Mouse (Mus musculus): Measurements from ENCODE around the gene Pla2g15. TPM values are rescaled to one million over a fixed set of nuclear protein-coding genes. Genes with fewer than 3 reads are reported as not detected.

The Pla2g15 gene
- polyA plus RNA-seq, 1 experiment from 2014 or later = 9.8 TPM

DNA sequence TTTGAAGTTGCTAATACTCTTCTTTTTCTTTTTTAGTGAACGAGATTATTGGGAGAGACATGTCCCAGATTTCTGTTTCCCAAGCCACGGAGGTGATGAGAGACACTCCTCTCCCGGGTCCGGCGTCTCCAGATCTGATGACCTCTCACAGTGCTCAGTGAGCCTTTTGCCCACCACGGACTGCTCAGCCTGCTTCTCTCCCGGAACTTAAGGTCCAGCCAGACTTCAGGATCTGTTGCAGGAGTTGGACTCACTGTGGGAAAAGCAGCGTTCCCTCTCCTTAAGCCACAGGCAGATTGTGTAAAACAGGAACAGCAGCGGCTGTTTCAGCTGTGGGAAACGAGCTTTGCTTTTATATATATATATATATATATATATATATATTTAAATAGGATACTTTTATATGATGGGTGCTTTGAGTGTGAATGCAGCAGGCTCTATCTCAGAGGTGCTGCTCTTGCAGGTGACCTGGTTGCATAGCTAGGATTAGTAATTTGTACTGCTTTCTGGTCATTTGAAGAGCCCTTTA is 22.3 kb upstream of the Pla2g15 start:
- Histone ChIP-seq H3K4me2 (no peak overlapping the region), H3K36me3 (peaks cover 74% of the 10 kb centered on the region), H3K4me1 (peaks cover 15% of the 10 kb centered on the region), H3K27me3 (replicated peaks) (0 out of 2 replicates have a peak, but pooled peaks cover 2% of the 10 kb centered on the region), H3K4me3 (no peak overlapping the region), H3K27ac (no peak overlapping the region), H3K9ac (no peak overlapping the region), H3K9me3 (replicated peaks) (no peaks in the 10 kb centered on the region)
- no peak for ATAC-seq
- 91% methylated on average over 10 of the region's 10 CpGs for WGBS (ENCODE audit: insufficient replicate concordance)

DNA sequence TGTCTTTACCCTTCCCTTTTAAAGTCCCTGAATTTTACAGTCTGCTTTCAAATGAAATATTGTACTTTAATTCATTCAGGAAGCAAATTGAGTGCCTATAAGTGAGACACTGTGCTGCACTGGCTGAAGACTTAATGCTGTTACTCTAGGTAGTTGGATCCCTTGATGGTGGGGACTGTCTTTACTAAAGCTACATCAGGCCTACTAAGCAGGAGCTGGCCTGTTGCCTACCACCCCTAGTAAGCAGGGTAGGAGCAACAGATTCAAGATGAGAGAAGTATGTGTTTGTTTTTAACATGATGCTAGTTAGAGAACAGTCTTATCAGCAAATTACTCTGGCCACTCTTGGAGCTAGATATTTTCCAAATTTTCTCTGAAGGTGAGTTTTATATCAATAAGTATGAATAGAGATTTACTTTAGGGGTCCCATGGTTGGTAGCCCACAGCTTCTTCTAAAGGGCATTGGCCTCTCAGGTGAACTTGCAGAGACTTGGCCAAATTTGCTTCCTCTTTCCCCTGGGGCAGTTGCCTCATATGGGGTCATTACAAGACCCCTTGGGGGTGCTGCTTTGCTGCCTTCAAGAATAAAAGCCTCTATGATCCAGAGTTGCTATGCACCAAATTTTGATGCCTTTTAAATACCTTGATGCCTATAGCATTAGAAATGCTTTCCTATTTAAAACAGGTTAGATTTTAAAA is 20.8 kb upstream of the Pla2g15 start:
- H3K9me3 ChIP-seq (replicated peaks) = no peaks in the 10 kb centered on the region
- H3K27ac ChIP-seq = no peak overlapping the region
- peaks cover 72% of the 10 kb centered on the region for H3K36me3 ChIP-seq
- H3K4me1 ChIP-seq = peaks cover 15% of the 10 kb centered on the region
- no peak overlapping the region for H3K4me2 ChIP-seq
- H3K4me3 ChIP-seq = no peak overlapping the region
- no peak overlapping the region for H3K9ac ChIP-seq
- no peak for ATAC-seq
- H3K27me3 ChIP-seq (replicated peaks) = peaks cover 16% of the 10 kb centered on the region

DNA sequence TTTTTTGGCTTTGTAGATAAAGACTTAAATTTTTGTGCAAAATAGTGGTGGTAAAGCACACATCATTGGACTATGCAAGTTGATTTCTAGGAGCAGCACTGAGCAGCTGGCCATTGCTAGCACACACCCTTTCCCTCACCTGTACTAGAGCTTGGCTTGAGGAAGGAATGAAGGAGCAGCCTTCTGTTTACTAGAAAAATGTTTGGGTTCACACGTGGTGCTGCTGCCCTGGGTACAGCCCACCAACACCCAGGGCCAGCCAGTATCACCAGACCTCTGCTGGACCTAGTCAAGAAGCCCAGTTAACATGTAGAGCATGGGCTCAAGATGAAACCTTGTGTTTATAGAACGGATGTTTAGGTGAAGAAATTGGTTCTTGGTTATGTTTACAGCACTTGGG is 20.2 kb upstream of the Pla2g15 start:
- peaks cover 22% of the 10 kb centered on the region for H3K27me3 ChIP-seq (replicated peaks)
- peaks cover 21% of the 10 kb centered on the region for H3K4me1 ChIP-seq
- H3K36me3 ChIP-seq = peaks cover 69% of the 10 kb centered on the region
- no peaks in the 10 kb centered on the region for H3K9me3 ChIP-seq (replicated peaks)
- ATAC-seq = no peak
- H3K4me2 ChIP-seq = no peak overlapping the region
- no peak overlapping the region for H3K4me3 ChIP-seq
- H3K27ac ChIP-seq = no peak overlapping the region
- no peak overlapping the region for H3K9ac ChIP-seq
- WGBS (ENCODE audit: insufficient replicate concordance) = 72% methylated on average over 2 of the region's 2 CpGs

DNA sequence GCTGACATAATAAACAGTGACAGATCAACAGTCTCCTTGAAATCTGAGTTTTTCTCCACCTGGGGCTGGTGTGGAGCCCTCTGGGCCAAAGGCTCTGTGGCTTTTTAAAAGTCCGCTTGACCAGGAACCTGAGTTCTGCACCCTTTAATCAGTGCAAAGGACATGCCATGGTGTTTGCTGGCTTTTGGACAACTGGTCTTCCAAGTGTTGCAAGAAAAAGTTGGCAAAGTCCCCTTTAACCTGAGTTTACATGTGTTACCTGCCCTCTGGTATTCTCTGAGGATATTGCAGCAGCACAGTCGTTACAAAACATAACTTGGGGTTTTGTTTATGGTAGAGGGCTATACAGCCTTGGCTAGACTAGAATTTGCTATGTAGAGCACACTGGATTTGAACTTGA is 19.7 kb upstream of the Pla2g15 start:
- no peak for ATAC-seq
- Histone ChIP-seq H3K9ac (no peak overlapping the region), H3K4me2 (no peak overlapping the region), H3K4me3 (no peak overlapping the region), H3K9me3 (replicated peaks) (no peaks in the 10 kb centered on the region), H3K27me3 (replicated peaks) (peaks cover 27% of the 10 kb centered on the region), H3K36me3 (peaks cover 69% of the 10 kb centered on the region), H3K27ac (no peak overlapping the region), H3K4me1 (peaks cover 21% of the 10 kb centered on the region)
- WGBS (ENCODE audit: insufficient replicate concordance) = 71% methylated on average over 2 of the region's 2 CpGs

DNA sequence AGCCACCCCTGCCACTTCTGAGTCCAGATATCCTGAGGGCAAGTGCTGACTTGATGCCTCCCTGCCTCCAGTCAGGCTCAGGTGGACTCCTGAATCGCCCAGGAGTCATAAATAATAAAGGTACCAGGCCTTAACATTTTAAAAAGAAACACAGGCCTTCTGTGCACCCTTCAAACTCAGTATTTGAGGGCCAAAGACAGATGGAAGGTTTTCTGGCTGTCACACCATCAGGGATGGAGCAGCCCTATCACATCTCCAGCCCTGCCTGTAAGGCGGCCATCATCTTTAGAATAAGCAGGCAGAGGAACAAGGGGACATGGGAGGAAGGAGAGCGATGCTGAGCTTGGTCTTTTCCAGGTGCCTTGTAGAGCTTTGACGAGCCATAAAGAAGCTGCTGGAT is 19.2 kb upstream of the Pla2g15 start:
- no peak overlapping the region for H3K4me3 ChIP-seq
- no peak overlapping the region for H3K4me2 ChIP-seq
- 79% methylated on average over 4 of the region's 4 CpGs for WGBS (ENCODE audit: insufficient replicate concordance)
- H3K9me3 ChIP-seq (replicated peaks) = no peaks in the 10 kb centered on the region
- peaks cover 33% of the 10 kb centered on the region for H3K27me3 ChIP-seq (replicated peaks)
- no peak overlapping the region for H3K9ac ChIP-seq
- H3K36me3 ChIP-seq = peaks cover 69% of the 10 kb centered on the region
- ATAC-seq = no peak
- H3K4me1 ChIP-seq = peaks cover 27% of the 10 kb centered on the region
- H3K27ac ChIP-seq = no peak overlapping the region

DNA sequence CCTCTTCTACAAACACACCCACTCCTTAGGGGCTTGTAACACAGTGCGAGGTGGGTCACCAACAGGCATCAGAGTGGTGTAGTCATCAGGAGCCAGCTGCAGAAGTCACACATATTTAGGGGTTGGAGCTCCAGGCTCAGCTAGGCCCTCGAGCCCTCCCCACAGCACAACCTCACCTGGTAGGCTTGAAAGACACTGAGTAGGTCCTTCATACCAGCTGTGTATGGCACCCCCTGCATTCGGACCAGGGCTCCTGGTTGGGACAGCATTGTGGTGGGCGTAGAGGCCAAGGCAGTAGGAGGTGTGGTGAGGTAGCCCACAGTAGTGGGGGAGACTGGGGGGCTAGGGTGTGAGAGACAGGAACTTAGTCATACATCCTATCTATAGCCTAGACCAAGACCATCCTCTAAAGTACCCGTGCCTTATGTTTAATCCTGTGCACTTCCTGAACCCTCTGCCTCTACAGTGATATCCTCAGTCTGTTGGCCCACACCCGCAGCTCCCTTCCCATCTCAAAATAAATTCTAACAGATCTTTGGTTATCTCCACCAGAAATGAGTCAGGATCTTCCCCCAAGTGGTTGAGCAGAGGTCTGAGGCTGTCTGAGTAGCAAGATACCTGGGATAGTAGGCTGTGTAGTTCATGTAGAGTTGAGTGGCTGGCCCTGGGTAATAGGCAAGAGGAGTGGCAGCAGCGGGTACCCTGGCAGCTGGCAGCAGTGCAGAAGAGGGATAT is 18.5 kb upstream of the Pla2g15 start:
- Histone ChIP-seq H3K27ac (no peak overlapping the region), H3K4me1 (peaks cover 33% of the 10 kb centered on the region), H3K36me3 (peaks cover 65% of the 10 kb centered on the region), H3K4me2 (no peak overlapping the region), H3K9ac (no peak overlapping the region), H3K27me3 (replicated peaks) (peaks cover 39% of the 10 kb centered on the region), H3K4me3 (no peak overlapping the region), H3K9me3 (replicated peaks) (no peaks in the 10 kb centered on the region)
- peak; percentile 27; the same call in 1 of the 2 replicates for ATAC-seq
- 46% methylated on average over 7 of the region's 7 CpGs for WGBS (ENCODE audit: insufficient replicate concordance)

DNA sequence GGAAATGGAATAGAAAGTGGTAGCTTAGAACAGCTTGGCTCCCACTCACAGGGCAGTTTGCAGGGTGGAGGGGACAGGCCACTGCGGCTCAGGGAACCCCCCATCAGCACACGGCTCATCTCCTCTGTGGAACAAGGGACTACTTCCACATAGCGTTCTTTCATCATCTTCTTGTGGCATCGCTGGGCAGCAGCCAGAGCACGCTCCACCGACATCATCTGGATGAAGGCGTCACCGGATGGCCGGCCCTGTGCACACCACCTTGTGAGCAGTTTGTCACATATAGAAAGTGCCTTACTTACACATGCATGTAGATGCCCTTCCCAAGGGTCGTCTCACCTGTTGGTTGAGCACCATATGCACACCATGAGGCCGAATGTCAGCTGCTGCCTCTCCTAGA is 17.8 kb upstream of the Pla2g15 start:
- no peak overlapping the region for H3K4me3 ChIP-seq
- peaks cover 46% of the 10 kb centered on the region for H3K27me3 ChIP-seq (replicated peaks)
- H3K9me3 ChIP-seq (replicated peaks) = no peaks in the 10 kb centered on the region
- H3K4me1 ChIP-seq = peaks cover 40% of the 10 kb centered on the region
- H3K4me2 ChIP-seq = no peak overlapping the region
- H3K9ac ChIP-seq = no peak overlapping the region
- H3K36me3 ChIP-seq = peaks cover 58% of the 10 kb centered on the region
- ATAC-seq = no peak
- WGBS (ENCODE audit: insufficient replicate concordance) = 86% methylated on average over 11 of the region's 11 CpGs
- no peak overlapping the region for H3K27ac ChIP-seq

DNA sequence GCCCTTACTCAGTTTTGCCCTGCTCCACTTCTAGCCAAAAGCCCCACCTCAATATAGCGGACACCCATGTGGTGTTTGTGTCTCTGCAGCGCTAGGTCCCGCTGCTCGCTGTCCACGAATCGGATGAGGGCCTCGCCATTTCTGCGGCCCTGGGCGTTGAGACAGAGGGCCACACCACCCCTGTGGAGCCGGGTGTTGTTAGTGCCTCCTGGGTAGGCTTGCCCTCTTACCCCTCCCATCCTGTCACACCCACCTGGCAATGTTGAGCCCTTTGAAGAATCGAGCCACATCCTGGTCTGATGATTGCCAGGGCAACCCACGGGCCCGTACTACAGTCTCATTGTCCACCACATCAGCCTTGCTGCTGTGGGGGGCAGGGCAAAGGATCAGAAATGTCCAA is 16.7 kb upstream of the Pla2g15 start:
- no peak overlapping the region for H3K9ac ChIP-seq
- H3K36me3 ChIP-seq = peaks cover 47% of the 10 kb centered on the region
- H3K27ac ChIP-seq = no peak overlapping the region
- peaks cover 58% of the 10 kb centered on the region for H3K27me3 ChIP-seq (replicated peaks)
- H3K4me2 ChIP-seq = no peak overlapping the region
- no peak overlapping the region for H3K4me3 ChIP-seq
- 66% methylated on average over 13 of the region's 13 CpGs for WGBS (ENCODE audit: insufficient replicate concordance)
- ATAC-seq = no peak
- no peaks in the 10 kb centered on the region for H3K9me3 ChIP-seq (replicated peaks)
- peaks cover 51% of the 10 kb centered on the region for H3K4me1 ChIP-seq

DNA sequence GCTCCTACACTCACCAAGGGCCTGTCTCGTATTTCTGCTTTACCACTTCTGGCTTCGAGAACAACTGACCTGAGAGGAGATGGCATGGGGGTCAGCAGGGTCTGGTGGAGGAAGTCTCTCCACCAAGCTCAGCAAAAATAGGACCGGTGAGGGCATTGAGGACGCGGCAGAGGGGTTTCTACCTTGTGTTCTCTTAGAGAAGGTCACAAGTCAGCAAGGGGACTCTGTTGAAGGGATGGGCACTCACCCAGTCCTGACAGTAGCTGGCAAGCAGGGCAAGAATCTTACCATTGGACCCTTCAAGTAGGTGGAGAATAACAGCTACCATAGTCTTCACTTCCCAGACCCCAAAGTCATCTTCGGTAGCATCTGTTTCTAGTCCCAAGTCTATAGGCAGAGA is 16.3 kb upstream of the Pla2g15 start:
- WGBS (ENCODE audit: insufficient replicate concordance) = 62% methylated on average over 6 of the region's 6 CpGs
- Histone ChIP-seq H3K9ac (no peak overlapping the region), H3K4me2 (no peak overlapping the region), H3K9me3 (replicated peaks) (no peaks in the 10 kb centered on the region), H3K36me3 (peaks cover 43% of the 10 kb centered on the region), H3K4me3 (no peak overlapping the region), H3K27me3 (replicated peaks) (peaks cover 62% of the 10 kb centered on the region), H3K27ac (no peak overlapping the region), H3K4me1 (peaks cover 54% of the 10 kb centered on the region)
- ATAC-seq = no peak

DNA sequence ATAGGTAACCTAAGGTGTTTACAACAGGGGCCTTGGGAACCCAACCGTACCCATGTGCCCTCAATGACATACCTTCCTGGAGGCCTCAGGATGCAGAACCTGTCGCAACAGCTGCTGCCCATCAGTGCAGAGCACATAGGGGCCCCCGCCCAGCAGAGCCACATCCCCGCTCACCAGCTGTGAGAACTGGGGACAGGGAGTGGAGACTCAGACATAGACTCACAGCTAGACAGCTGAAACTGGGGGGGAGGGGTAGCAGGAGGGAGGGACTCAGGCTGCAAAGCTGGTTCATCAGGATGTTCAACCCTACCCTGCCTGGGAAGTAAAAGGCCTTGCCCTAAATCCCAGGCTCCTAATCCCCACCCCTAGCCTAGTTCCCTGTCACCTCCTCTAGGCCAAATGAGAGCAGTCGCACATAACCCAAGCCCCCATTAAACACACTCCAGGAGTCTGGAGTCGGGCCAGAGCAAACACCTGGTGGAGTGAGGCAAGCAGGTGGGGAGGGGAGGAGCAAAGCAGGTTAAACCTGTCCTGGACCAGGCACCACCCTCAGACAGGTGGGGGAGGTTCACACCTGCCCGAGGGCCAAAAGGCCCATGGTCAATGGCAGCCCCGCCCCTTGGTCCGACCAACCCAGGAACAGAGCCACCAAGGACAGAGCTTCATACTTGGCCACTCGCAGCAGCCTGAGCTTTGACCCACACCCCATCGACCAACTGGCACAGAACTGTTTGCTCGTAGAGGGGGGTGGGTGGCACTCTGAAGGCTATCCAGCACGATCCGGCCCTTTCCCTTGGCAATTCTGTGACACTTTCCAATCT is 15.2 kb upstream of the Pla2g15 start:
- Histone ChIP-seq H3K27ac (peak overlapping the region; percentile 45; the same call in 1 of the 2 replicates), H3K9ac (no peak overlapping the region), H3K4me3 (peak overlapping the region; percentile 54), H3K4me1 (peaks cover 54% of the 10 kb centered on the region), H3K36me3 (peaks cover 34% of the 10 kb centered on the region), H3K9me3 (replicated peaks) (no peaks in the 10 kb centered on the region), H3K27me3 (replicated peaks) (peaks cover 72% of the 10 kb centered on the region), H3K4me2 (peak overlapping the region; percentile 66)
- 28% methylated on average over 14 of the region's 14 CpGs for WGBS (ENCODE audit: insufficient replicate concordance)
- ATAC-seq = peak; percentile 30

DNA sequence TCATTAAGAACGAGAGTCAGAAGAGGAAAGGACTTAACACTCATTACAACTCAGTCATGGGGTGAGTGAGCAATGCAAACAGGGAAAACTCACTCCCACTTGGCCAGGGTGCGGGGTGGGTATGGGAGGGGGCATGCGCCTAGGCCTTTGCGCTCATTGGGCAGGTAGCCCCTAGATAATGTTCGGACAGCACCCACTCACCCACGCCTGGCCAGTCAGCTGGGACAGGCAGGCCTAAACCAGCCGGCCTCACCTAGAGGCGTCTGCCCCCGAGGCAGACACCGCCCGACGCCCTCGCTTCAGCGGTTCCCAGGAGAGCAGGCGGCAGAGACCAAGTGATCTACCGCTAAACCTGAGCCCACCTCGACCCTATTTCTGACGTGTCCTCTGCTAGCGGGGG is 14.5 kb upstream of the Pla2g15 start:
- H3K4me2 ChIP-seq = peak overlapping the region; percentile 66
- peaks cover 27% of the 10 kb centered on the region for H3K36me3 ChIP-seq
- 5% methylated on average over 19 of the region's 19 CpGs for WGBS (ENCODE audit: insufficient replicate concordance)
- ATAC-seq = no peak
- peak overlapping the region; percentile 59 for H3K9ac ChIP-seq
- peak overlapping the region; percentile 54 for H3K4me3 ChIP-seq
- H3K27ac ChIP-seq = peak overlapping the region; percentile 50
- peaks cover 78% of the 10 kb centered on the region for H3K27me3 ChIP-seq (replicated peaks)
- H3K9me3 ChIP-seq (replicated peaks) = no peaks in the 10 kb centered on the region
- H3K4me1 ChIP-seq = peaks cover 54% of the 10 kb centered on the region
